Mouse (Mus musculus) activated CD4-positive, CD25-positive, alpha-beta regulatory T cell (primary cell): ENCODE measurements around the gene 4933427D14Rik. TPM values are rescaled to one million over a fixed set of nuclear protein-coding genes. Genes with fewer than 3 reads are reported as not detected.

ENCODE experiments used
- polyA plus RNA-seq, 2 experiments: library from polyadenylated mRNA; unstranded; fragments of 100-300 nt; shearing (Covaris generic); gene quantifications; one replicate each; pipeline ENCODE4 v1.2.1; 2017

Gene 4933427D14Rik
- polyA plus RNA-seq = 10 to 100 TPM; 11.3 to 16.8 TPM

GRCm38 (mm10) chr11:72207204-72207833, at the start of gene 4933427D14Rik, which contains the start of gene Txndc17:
Gene 4933427D14Rik (minus strand): TSS chr11:72207459.
Gene Txndc17 (plus strand): TSS chr11:72207547.

GRCm38 (mm10) chr11:72215410-72215797, 8.1 kb upstream of the 4933427D14Rik start, which contains the start of gene Med31:
Gene Med31 (minus strand): TSS chr11:72215592.

DNA sequence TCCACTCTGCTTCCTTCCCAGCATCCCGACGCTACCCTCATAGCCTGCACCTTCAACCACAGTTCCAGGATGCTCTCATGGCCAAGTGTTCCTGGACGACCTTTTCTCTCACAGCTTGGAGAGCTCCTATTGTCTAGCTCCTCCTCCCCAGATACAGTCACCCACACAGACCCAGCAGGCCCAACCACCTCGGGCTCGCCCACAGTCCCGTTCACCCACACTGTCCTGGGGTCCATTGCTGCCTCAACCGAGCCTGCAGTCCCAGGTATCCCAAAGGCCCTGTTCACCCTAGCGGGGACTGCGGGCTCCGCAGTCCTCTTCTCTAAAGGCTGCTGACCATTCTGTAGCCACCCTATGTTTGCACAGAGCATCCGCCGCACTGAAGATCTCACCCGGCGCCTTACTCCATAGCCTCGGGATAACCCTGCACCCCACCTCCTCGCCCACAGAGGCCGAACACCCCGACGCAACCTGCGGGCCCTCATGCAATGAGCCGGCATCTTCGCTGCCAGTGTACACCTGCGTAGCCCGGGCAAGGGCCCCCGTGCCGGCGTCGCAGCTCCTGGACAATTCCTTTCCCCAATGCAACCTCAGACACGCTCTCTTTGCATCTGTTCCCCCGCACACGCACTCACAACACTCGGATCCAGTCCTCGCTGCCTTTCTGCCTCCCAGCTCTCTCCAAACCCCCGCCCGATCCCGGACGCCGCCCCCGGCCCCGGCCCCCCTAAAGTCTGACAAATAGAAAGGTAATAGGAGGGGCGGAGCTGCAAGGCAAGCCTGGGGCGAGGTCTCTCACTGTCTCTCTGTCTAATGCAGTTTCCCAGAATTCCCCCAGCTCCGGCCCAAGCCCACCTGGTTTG, 687 bp downstream of the 4933427D14Rik start, which contains the start of gene Gm43951:
Gene Gm43951 (minus strand): TSS at position 500 of the 863 bp plus-strand sequence.

DNA sequence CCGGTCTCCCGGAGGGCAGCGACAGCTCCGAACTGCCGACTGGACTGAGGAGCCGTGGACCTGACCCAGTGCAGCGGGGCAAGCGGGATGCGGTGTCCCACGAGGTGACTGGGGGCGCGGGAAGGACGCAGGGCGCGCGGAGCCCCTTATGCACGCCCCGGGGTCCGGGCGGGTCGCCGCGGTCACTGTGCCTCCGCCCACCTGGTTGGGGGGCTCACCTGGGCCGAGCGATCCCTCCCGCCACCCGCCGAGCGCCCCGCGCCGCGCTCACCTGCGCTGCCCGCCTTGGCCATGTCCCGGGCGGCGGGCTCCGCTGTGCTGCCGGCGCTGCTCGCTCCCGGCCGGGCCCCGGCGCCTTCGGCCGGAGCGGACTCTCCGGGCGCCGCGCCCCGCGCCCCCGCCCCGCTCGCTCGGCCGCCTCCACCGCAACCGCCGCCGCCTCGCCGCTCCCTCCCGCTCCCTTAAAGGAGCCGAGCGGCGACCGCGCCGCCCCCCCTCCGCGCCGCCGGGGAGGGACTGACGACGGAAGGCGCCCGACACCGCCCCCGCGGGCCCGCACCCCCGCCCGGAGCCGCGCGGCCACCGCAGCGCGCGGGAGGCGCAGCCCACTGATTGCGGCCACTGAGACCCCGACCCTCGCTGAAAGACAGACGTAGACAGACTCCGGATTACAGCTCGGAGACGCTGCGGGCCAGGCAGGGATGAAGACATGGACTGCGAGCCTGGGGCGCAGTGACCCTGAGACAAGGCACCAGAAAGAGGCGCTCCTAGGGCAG, 71.7 kb downstream of the 4933427D14Rik start, which contains the start of gene Pitpnm3:
Gene Pitpnm3 (minus strand): TSS at position 396 of the 776 bp plus-strand sequence.

Other genes with a start within 250 kb of the 4933427D14Rik start
- gene Aipl1, start 169.9 kb downstream of the 4933427D14Rik start, polyA plus RNA-seq = under 1 TPM; 0.10 to 0.60 TPM
- 1 to 10 TPM; 5.3 to 5.9 TPM for gene Pimreg, start 165.4 kb downstream of the 4933427D14Rik start, polyA plus RNA-seq
- under 1 TPM in 1 of 2 experiments, not detected in 1; 0.23 TPM for gene Pitpnm3, start 71.7 kb downstream of the 4933427D14Rik start, polyA plus RNA-seq
- gene Gm43951, start 619 bp downstream of the 4933427D14Rik start, polyA plus RNA-seq = not detected
- gene Txndc17, start 88 bp upstream of the 4933427D14Rik start, polyA plus RNA-seq = 100 to 1,000 TPM; 115 to 116 TPM
- 10 to 100 TPM; 16.1 to 19.1 TPM for gene Med31, start 8.1 kb upstream of the 4933427D14Rik start, polyA plus RNA-seq
- gene Slc13a5, start 59.8 kb upstream of the 4933427D14Rik start, polyA plus RNA-seq = not detected
- gene Xaf1, start 94.2 kb upstream of the 4933427D14Rik start, polyA plus RNA-seq = 100 to 1,000 TPM; 122 to 128 TPM
- under 1 TPM; 0.80 to 0.86 TPM for gene Fbxo39, start 107.0 kb upstream of the 4933427D14Rik start, polyA plus RNA-seq
- not detected for gene Tekt1, start 155.0 kb upstream of the 4933427D14Rik start, polyA plus RNA-seq
- gene Smtnl2, start 204.3 kb upstream of the 4933427D14Rik start, polyA plus RNA-seq = under 1 TPM in 1 of 2 experiments, not detected in 1; 0.32 TPM
- not detected for gene Ggt6, start 228.1 kb upstream of the 4933427D14Rik start, polyA plus RNA-seq
- 10 to 100 TPM; 68.5 to 88.6 TPM for gene Mybbp1a, start 233.9 kb upstream of the 4933427D14Rik start, polyA plus RNA-seq